Mouse (Mus musculus): ENCODE measurements at regions not wholly inside any gene's neighbourhood (a gene's known extent, or its start where the extent isn't known, plus 50 kb on each side); places are given as distances from the start of the nearest gene placed in this dataset.

DNA sequence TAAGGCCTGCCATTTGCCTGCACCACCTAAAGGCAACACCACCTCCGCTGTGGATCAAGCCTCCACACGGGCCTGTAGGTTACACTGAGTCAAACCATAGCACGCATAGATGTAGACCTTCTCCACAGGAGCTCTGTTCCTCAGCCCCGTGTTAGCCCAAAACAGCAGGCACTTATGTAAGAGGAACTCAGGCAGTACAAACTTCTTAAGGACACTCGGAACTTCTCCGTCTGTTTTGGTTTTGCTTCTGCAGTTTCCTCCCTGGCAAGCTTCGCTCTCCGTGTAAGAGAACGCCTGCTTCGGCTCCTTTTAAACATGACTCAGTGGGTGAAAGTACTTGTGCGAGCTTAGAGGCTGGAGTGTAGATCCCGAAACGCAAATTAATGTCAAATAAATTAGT is 165.7 kb downstream of the Plk2 start:
- WGBS: 88% methylated on average over 13 of the region's 13 CpGs
- H3K4me3 ChIP-seq (replicated peaks; ENCODE audit: insufficient read depth, low read depth, low read length): no peak overlapping the region
- TF ChIP-seq CTCF (IDR thresholded peaks at IDR 0.05; ENCODE audit: borderline replicate concordance, insufficient read depth, low read depth, low read length) (no peak), POLR2A (IDR thresholded peaks at IDR 0.05; ENCODE audit: borderline replicate concordance, insufficient read depth, low read length) (no peak)
- no peaks in the 10 kb centered on the region for H3K4me1 ChIP-seq (ENCODE audit: control insufficient read depth, insufficient read depth, low read length)
- H3K27me3 ChIP-seq (ENCODE audit: control insufficient read depth, insufficient read depth, low read length): no peaks in the 10 kb centered on the region
- H3K27ac ChIP-seq (ENCODE audit: insufficient read depth, low read length): no peak overlapping the region
- no peak for DNase-seq

DNA sequence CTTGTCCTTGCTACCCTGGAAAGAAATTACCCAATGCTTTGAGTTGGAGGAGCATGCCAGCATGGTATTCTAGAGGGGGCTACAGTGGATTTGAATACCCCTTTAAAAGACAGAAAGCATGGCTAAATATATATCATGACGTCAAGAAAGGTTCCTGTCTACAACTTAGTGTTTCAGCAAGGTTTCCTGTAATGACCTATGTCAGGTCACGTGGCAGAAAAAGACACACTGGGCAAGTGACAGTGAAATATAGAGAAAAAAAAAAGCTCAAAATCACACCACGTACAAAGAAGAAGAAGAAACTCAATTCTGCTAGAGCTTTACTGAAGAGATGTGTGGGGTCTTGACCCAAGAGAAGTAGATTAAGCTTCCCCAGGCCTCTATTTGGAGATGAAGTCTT is 167.7 kb downstream of the Plk2 start:
- Histone ChIP-seq H3K4me3 (replicated peaks; ENCODE audit: insufficient read depth, low read depth, low read length) (no peak overlapping the region), H3K27me3 (ENCODE audit: control insufficient read depth, insufficient read depth, low read length) (no peaks in the 10 kb centered on the region), H3K4me1 (ENCODE audit: control insufficient read depth, insufficient read depth, low read length) (no peaks in the 10 kb centered on the region), H3K27ac (ENCODE audit: insufficient read depth, low read length) (no peak overlapping the region)
- no peak for DNase-seq
- WGBS: 83% methylated on average over 3 of the region's 3 CpGs
- TF ChIP-seq CTCF (IDR thresholded peaks at IDR 0.05; ENCODE audit: borderline replicate concordance, insufficient read depth, low read depth, low read length) (no peak), POLR2A (IDR thresholded peaks at IDR 0.05; ENCODE audit: borderline replicate concordance, insufficient read depth, low read length) (no peak)

DNA sequence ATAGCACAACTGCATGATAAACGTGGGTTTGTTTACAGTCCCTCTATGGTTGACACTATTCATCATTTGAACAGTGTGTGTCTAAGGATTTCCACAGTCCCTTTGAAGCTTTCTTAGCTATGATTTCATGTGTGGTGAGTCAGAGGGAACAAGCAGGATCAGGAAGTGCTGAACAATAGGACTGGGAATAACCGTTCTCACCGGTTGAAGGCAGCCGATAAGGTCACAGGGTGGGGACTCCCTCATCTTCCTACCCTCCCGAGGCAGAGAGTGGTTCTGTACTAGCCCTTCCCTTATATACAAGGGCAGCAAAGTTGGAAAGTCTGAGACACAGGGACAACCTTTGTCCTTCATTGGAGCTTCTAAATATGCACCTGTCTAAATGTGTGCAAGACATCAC is 168.1 kb downstream of the Plk2 start:
- WGBS: 83% methylated on average over 5 of the region's 5 CpGs
- DNase-seq: no peak
- Histone ChIP-seq H3K27me3 (ENCODE audit: control insufficient read depth, insufficient read depth, low read length) (no peaks in the 10 kb centered on the region), H3K4me3 (replicated peaks; ENCODE audit: insufficient read depth, low read depth, low read length) (no peak overlapping the region), H3K4me1 (ENCODE audit: control insufficient read depth, insufficient read depth, low read length) (no peaks in the 10 kb centered on the region), H3K27ac (ENCODE audit: insufficient read depth, low read length) (no peak overlapping the region)
- TF ChIP-seq CTCF (IDR thresholded peaks at IDR 0.05; ENCODE audit: borderline replicate concordance, insufficient read depth, low read depth, low read length) (no peak), POLR2A (IDR thresholded peaks at IDR 0.05; ENCODE audit: borderline replicate concordance, insufficient read depth, low read length) (no peak)

DNA sequence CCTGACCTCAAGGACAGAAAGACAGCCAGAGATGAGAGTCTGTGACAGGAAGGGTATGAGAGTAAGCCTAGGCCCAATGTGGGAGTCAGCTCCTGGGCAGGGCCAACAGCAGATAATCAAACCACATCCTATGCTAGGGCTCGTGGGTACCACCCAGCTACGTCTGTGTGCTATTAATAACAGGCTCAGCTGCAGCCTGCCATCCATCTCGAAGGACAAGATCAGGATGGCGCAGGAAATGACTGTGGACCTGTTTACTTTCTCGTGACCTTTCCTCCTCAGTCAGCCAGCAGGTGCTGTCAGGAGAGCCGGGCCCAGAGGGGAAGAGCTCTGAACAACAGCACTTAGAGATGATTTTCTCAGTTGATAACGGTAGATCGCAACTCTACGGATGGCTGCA is 169.1 kb downstream of the Plk2 start:
- H3K27me3 ChIP-seq (ENCODE audit: control insufficient read depth, insufficient read depth, low read length): no peaks in the 10 kb centered on the region
- no peak overlapping the region for H3K4me3 ChIP-seq (replicated peaks; ENCODE audit: insufficient read depth, low read depth, low read length)
- 81% methylated on average over 9 of the region's 9 CpGs for WGBS
- TF ChIP-seq CTCF (IDR thresholded peaks at IDR 0.05; ENCODE audit: borderline replicate concordance, insufficient read depth, low read depth, low read length) (no peak), POLR2A (IDR thresholded peaks at IDR 0.05; ENCODE audit: borderline replicate concordance, insufficient read depth, low read length) (no peak)
- H3K27ac ChIP-seq (ENCODE audit: insufficient read depth, low read length): no peak overlapping the region
- DNase-seq: no peak
- no peaks in the 10 kb centered on the region for H3K4me1 ChIP-seq (ENCODE audit: control insufficient read depth, insufficient read depth, low read length)

DNA sequence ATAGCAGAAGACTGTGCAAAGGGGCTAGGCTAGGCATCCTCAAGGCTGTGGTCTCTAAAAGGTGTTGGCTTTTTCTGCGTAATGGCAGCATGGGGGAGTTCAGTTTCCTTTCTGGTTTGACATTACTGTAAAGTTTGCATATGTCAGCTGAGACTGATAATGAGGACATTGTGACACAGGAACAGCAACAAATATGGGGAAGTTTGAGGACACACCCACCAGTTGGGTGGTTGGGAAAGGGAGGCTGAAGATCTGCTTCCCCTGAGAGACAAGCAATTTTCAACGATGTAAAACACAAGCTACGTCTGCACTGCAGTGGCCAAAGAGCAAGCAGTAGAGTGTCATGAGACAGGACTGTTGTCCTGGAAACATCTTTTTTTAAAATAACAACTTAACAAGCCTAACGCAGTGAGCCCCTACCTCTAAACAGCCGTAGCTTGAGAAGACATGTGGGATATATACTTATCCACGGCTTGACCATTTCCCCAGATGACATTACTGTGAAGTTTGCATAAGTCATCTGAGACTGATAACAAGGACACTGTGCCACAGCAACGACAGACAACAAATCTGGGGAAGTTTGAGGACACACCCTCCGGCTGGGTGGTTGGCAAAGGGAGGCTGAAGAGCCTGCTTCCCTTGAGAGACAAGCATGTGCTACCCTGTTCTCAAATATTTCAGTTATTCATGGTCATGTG is 173.8 kb downstream of the Plk2 start:
- Histone ChIP-seq H3K4me1 (ENCODE audit: control insufficient read depth, insufficient read depth, low read length) (no peaks in the 10 kb centered on the region), H3K27me3 (ENCODE audit: control insufficient read depth, insufficient read depth, low read length) (no peaks in the 10 kb centered on the region), H3K27ac (ENCODE audit: insufficient read depth, low read length) (no peak overlapping the region), H3K4me3 (replicated peaks; ENCODE audit: insufficient read depth, low read depth, low read length) (no peak overlapping the region)
- TF ChIP-seq POLR2A (IDR thresholded peaks at IDR 0.05; ENCODE audit: borderline replicate concordance, insufficient read depth, low read length): no peak
- TF ChIP-seq CTCF (IDR thresholded peaks at IDR 0.05; ENCODE audit: borderline replicate concordance, insufficient read depth, low read depth, low read length): no peak
- 79% methylated on average over 8 of the region's 8 CpGs for WGBS
- DNase-seq: no peak

DNA sequence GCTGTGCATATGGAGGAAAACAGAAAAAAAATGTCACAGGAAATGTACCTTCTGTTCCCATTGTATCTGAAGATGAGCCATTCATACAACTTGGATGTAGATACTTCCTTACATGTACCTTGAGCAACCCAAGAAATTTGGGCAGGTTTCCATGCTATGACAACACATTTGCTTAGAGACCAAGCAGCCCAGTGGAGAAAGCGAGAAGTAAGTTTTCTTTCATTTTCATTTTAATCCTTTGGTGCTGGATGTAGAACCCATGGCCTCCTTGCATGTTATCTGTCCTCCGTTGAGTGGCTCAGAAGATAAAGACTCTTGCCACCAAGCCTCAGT is 174.3 kb downstream of the Plk2 start:
- Histone ChIP-seq H3K27me3 (ENCODE audit: control insufficient read depth, insufficient read depth, low read length) (no peaks in the 10 kb centered on the region), H3K4me3 (replicated peaks; ENCODE audit: insufficient read depth, low read depth, low read length) (no peak overlapping the region), H3K4me1 (ENCODE audit: control insufficient read depth, insufficient read depth, low read length) (no peaks in the 10 kb centered on the region), H3K27ac (ENCODE audit: insufficient read depth, low read length) (no peak overlapping the region)
- DNase-seq: no peak
- WGBS: 92% methylated on average over 2 of the region's 2 CpGs
- TF ChIP-seq CTCF (IDR thresholded peaks at IDR 0.05; ENCODE audit: borderline replicate concordance, insufficient read depth, low read depth, low read length) (no peak), POLR2A (IDR thresholded peaks at IDR 0.05; ENCODE audit: borderline replicate concordance, insufficient read depth, low read length) (no peak)

DNA sequence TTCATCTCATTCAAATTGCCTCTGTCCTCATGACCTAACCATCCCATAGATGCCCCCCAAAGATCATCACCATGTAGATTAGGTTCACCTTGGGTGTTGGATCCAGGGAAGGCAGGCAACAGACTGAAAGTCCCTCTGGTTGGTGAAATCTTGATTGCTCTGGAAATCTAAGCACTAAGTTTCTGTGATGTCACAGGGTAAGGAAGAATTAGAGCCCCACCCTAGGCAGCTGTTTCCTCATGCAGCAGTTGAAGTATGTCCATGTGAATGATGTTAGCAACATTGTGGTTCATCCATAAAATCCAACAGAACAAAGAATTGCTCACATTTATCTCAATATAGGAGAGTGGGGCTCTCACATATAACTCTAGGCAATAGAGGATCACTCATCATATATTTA is 175.5 kb downstream of the Plk2 start:
- Histone ChIP-seq H3K4me3 (replicated peaks; ENCODE audit: insufficient read depth, low read depth, low read length) (no peak overlapping the region), H3K27me3 (ENCODE audit: control insufficient read depth, insufficient read depth, low read length) (no peaks in the 10 kb centered on the region), H3K4me1 (ENCODE audit: control insufficient read depth, insufficient read depth, low read length) (no peaks in the 10 kb centered on the region), H3K27ac (ENCODE audit: insufficient read depth, low read length) (no peak overlapping the region)
- DNase-seq: no peak
- no peak for TF ChIP-seq POLR2A (IDR thresholded peaks at IDR 0.05; ENCODE audit: borderline replicate concordance, insufficient read depth, low read length)
- no peak for TF ChIP-seq CTCF (IDR thresholded peaks at IDR 0.05; ENCODE audit: borderline replicate concordance, insufficient read depth, low read depth, low read length)

DNA sequence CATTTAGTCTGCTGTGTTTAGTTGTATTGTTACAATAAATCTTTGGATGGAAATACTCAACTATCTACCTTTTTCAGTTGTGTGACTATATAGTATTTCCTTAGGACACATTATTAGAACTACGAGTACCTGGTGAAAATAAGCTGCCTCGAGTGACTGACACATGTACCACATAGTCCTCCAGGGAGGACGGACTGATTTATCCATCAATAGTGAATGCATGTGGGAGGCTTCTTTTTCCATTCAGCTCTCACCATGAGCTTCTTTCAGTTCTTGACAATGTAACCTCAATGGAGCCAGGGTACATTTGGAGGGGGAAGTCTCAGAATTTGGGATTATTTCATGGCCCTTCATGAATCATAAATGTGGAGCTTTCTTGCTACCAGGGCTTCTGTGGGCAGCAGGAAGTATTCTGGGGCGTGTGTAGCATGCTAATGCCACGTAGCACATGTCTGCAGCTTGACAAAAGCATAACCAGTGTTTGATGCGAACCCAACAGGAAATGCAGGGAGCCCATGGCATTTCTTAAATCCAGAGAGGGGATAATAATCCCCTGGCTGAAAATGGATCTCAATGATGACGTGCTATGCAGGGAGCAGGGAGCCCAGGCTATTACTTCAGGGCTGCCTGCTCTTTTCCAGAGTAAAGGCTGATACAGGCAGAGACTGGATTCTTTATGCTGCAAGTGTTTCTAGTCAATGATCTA is 178.7 kb downstream of the Plk2 start:
- DNase-seq: no peak
- 61% methylated on average over 7 of the region's 7 CpGs for WGBS

More for the DNA sequence above, 178.7 kb downstream of the Plk2 start:
- no peak for TF ChIP-seq CTCF (IDR thresholded peaks at IDR 0.05; ENCODE audit: borderline replicate concordance, insufficient read depth, low read depth, low read length)
- H3K27ac ChIP-seq (ENCODE audit: insufficient read depth, low read length): no peak overlapping the region
- no peaks in the 10 kb centered on the region for H3K4me1 ChIP-seq (ENCODE audit: control insufficient read depth, insufficient read depth, low read length)
- H3K27me3 ChIP-seq (ENCODE audit: control insufficient read depth, insufficient read depth, low read length): no peaks in the 10 kb centered on the region
- H3K4me3 ChIP-seq (replicated peaks; ENCODE audit: insufficient read depth, low read depth, low read length): no peak overlapping the region
